Mouse (Mus musculus) activated CD4-positive, CD25-positive, alpha-beta regulatory T cell, adult 4 months (primary cell): ENCODE measurements around the gene Zrsr2. TPM values are rescaled to one million over a fixed set of nuclear protein-coding genes. Genes with fewer than 3 reads are reported as not detected.

Source experiments
- polyA plus RNA-seq, 2 experiments: library from polyadenylated mRNA; unstranded; fragments of 100-300 nt; shearing (Covaris generic); gene quantifications; one replicate each; pipeline ENCODE4 v1.2.1; 2017

Gene Zrsr2
- polyA plus RNA-seq, 2 experiments from 2014 or later = 35.7 to 43.8 TPM

Other genes starting within 250 kb of the Zrsr2 start
- not detected for gene Rnf138rt1, start 197.3 kb downstream of the Zrsr2 start, polyA plus RNA-seq
- gene Ap1s2, start 49.6 kb downstream of the Zrsr2 start, polyA plus RNA-seq = 10 to 100 TPM; 22.9 to 26.1 TPM
- gene Car5b, start 69.3 kb upstream of the Zrsr2 start, polyA plus RNA-seq = 1 to 10 TPM; 7.1 to 9.9 TPM
- gene Siah1b, start 117.8 kb upstream of the Zrsr2 start, polyA plus RNA-seq = 1 to 10 TPM; 2.5 TPM
- gene Cltrn, start 130.2 kb upstream of the Zrsr2 start, polyA plus RNA-seq = not detected
- not detected for gene Ace2, start 180.7 kb upstream of the Zrsr2 start, polyA plus RNA-seq